Mouse (Mus musculus): ENCODE measurements around the gene Epc2.
A peak's percentile ranks its signal among the peaks of the same experiment; 100 is the strongest.

DNA sequence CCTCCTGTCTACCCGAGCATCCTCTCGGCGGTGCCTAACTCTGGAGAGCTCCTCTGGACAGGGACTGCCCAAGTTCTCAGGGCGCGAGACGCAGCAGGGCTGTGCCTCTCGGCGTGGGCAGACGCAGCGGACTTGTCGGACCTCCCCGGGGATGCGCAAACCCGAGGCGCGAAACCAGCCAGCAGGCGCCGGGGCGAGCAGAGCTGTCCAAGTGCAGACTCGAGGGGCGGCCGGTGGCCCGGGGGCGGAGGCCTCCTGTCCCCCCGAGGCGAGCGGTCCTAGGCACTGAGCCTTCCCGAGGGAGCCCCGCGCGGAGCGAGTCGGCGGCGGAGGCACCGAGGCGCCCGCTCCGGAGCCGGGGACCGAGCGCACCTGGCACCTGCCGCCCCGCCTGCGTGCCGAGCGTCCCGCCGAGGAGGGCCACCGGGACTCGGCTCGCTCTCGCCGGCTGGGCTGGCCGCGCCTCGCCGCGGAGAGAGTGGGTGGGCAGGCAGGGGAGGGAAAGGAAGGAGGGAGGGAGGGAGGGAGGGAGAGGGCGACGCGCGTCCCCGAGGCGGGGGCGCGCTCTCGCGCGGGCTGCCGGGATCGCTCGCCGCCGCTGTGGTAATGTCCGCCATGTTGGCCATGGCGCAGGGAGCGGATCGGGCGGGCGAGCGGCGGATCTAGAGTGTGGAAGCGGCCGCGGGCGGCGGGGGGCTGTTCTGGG is at the start of gene Epc2:
- no peak for TF ChIP-seq CTCF (IDR thresholded peaks at IDR 0.05; ENCODE audit: borderline replicate concordance, insufficient read depth, low read length)
- TF ChIP-seq POLR2A (IDR thresholded peaks at IDR 0.05; ENCODE audit: low read depth, low read length) = peak; percentile 63

All from embryonic fibroblast, embryonic 13.5 days (primary cell).